Mouse (Mus musculus): ENCODE measurements at regions not wholly inside any gene's neighbourhood (a gene's known extent, or its start where the extent isn't known, plus 50 kb on each side); places are given as distances from the start of the nearest gene placed in this dataset.

GRCm38 (mm10) chr6:139075433-139075832, 417.1 kb upstream of the Igbp1b start:
- TF ChIP-seq CTCF (IDR thresholded peaks at IDR 0.05) (no peak), EP300 (IDR thresholded peaks at IDR 0.05) (no peak)

Measured in lung, postnatal 0 days (tissue).